In the genomic region with DNA sequence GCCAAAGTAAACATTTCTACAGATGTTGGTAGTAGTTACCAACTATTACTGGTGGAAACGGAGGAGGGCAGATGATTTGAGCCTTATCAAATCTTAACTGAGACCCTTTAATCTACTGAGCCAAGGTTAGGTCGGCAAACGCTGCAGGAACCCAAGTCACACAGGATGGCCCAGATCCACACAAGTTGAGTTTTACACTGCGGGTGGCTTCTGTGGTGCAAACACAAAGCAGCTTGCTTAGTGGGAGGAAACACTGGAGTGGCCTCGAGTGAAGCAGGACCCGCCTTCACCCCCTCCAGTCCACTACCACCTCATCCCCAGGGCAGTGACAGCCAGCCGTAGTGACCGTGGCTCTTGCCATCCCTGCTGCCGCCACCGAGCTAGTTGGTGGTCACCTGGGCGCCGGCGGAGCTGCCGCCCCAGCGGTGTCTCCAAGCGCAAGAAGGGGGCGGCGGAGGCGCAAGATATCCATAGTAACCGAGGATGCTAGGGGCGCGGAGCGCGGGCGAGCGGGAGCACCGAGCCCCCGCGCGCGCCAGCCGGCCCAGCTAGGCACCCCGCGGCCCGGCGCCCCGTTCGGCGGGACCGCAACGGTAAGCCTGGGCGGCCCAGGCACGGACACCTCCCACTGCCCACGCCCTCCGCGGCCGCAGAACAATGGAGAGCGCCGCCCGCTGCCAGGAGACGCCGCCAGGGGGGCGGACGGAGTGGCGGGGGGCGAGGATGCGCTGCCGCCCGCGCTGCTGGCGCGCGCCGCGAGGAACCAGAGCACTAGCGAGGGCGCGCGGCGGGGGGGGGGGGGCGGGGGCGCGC, we compare ENCODE assay signal across 9 mouse cellular contexts.
DNase-seq lines count a peak whose midpoint lies in the region; ATAC-seq and TF ChIP-seq lines count a peak whose summit lies in the region.
"Had no signal": no experiment of that assay in that cellular context is flagged by ENCODE, and none has a peak within 500 bp of the region (broad histone marks: within the 10 kb centered on the region; RNA-seq: fewer than 3 reads in every experiment).

No protein-coding gene starts in this region.

- H3K27ac ChIP-seq in kidney, postnatal 0 days = no peak overlapping the region

- no peak for ATAC-seq in kidney, postnatal 0 days (replicated peaks; ENCODE audit: low FRiP score, low read depth)
- no peak for ATAC-seq in megakaryocyte-erythroid progenitor cell, adult 5-6 weeks (replicated peaks; ENCODE audit: low FRiP score, low TSS enrichment, poor library complexity, severe bottlenecking)
- ATAC-seq: Patski had no signal

- TF ChIP-seq CTCF in kidney, postnatal 0 days (IDR thresholded peaks at IDR 0.05; ENCODE audit: low read depth) = no peak

- 0 out of 2 replicates have a peak, but pooled peaks cover 5% of the 10 kb centered on the region for H3K4me1 ChIP-seq in kidney, postnatal 0 days (replicated peaks; ENCODE audit: insufficient read depth, low read length)

- no peaks in the 10 kb centered on the region for H3K9me3 ChIP-seq in kidney, postnatal 0 days (replicated peaks; ENCODE audit: low read length)

- intact Hi-C loops in heart, postnatal 14 days (cut with DNase I) = no loop called here
- intact Hi-C loops in left cerebral cortex, postnatal 4 days (cut with DNase I) = no loop called here

- H3K4me2 ChIP-seq in kidney, postnatal 0 days (ENCODE audit: low read length) = peak overlapping the region; percentile 89

- no peak overlapping the region for H3K9ac ChIP-seq in kidney, postnatal 0 days (ENCODE audit: low read depth, low read length)

- H3K27me3 ChIP-seq in kidney, postnatal 0 days (ENCODE audit: insufficient read depth, low read length) = peaks cover 46% of the 10 kb centered on the region

- peak; percentile 15 for DNase-seq in kidney, postnatal 0 days (ENCODE audit: low spot score)
- no peak for DNase-seq in kidney, postnatal 25 days
- peak; percentile 42 for DNase-seq in embryo, embryonic 10 days (ENCODE audit: low spot score)
- peak; percentile 6 to 7 for DNase-seq in heart, postnatal 14 days
- DNase-seq in left cerebral cortex, postnatal 4 days = peak; percentile 49
- peak; percentile 67 for DNase-seq in retina, embryonic 14.5 days (ENCODE audit: low spot score)
- DNase-seq in gastrocnemius, postnatal 25 days = no peak

- H3K36me3 ChIP-seq in kidney, postnatal 0 days (ENCODE audit: insufficient read depth, low read length) = no peaks in the 10 kb centered on the region

- 1% methylated on average over 40 of the region's 73 CpGs for WGBS in kidney, postnatal 0 days

- H3K4me3 ChIP-seq in kidney, postnatal 0 days (replicated peaks; ENCODE audit: low read depth, low read length) = peak overlapping the region; percentile 45

Comparison
In these comparisons a context has a peak if more than half of its experiments do, and no peak if none do; other contexts are left out.
1. DNase-seq: peak in kidney, postnatal 0 days (single experiment), embryo, embryonic 10 days (single experiment), heart, postnatal 14 days (2 of 2), left cerebral cortex, postnatal 4 days (single experiment) and retina, embryonic 14.5 days (single experiment); none in kidney, postnatal 25 days (0 of 2) and gastrocnemius, postnatal 25 days (single experiment).